Mouse (Mus musculus): ENCODE measurements at regions not wholly inside any gene's neighbourhood (a gene's known extent, or its start where the extent isn't known, plus 50 kb on each side); places are given as distances from the start of the nearest gene placed in this dataset.

DNA sequence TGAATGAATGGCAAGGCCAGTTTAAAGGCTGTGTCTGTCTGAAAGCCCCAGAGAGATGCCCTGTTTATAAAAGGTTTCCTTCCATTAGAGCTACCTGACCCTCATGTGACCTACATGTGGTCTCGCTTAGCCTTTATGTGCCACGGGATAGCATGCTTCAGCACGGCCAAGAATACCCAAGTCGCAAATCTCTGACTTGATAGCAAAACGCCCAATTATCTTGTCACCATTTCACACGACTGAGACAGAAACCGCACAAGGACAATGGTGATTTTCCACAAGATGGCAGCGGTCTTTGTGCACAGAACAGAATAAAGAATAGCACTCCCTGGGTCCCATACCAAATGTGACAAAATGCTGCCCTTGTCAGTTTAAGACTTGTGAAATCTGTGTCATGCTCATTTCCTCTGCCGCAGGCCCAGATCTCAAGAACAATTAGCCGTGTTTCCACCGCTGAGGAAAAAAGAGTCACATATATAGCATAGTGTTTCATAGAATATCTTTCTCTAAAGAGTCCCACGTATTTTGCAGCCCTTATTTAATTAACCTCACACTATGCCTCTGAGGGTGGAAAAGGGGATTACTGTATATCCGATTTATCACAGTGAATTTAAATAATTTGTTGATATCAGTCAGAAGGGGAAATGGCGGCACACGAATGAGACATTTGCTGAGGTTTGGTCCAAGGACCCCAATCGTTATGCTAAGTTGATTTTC, 118.3 kb upstream of the Cwc22 start:
- no peak overlapping the region for H3K9ac ChIP-seq (ENCODE audit: low read length)
- DNase-seq (ENCODE audit: low spot score) (no peak), ATAC-seq (ENCODE audit: low FRiP score, low TSS enrichment) (no peak)
- H3K27ac ChIP-seq (replicated peaks): no peak overlapping the region
- WGBS: 79% methylated on average over 16 of the region's 16 CpGs
- TF ChIP-seq CTCF (IDR thresholded peaks at IDR 0.05; ENCODE audit: low read depth): peak; percentile 19; the same call in 1 of the 2 replicates
- no peak for TF ChIP-seq EP300 (optimal IDR thresholded peaks at IDR 0.05)
- H3K27me3 ChIP-seq (ENCODE audit: control insufficient read depth, insufficient read depth, low read length): no peaks in the 10 kb centered on the region
- no peaks in the 10 kb centered on the region for H3K9me3 ChIP-seq (ENCODE audit: control insufficient read depth, low read length)
- no peaks in the 10 kb centered on the region for H3K36me3 ChIP-seq (ENCODE audit: control insufficient read depth, insufficient read depth, low read length)
- no peaks in the 10 kb centered on the region for H3K4me1 ChIP-seq (replicated peaks; ENCODE audit: control insufficient read depth, insufficient read depth)
- no peak overlapping the region for H3K4me3 ChIP-seq (ENCODE audit: low read depth, low read length)
- H3K4me2 ChIP-seq (replicated peaks; ENCODE audit: low read depth): no peak overlapping the region

DNA sequence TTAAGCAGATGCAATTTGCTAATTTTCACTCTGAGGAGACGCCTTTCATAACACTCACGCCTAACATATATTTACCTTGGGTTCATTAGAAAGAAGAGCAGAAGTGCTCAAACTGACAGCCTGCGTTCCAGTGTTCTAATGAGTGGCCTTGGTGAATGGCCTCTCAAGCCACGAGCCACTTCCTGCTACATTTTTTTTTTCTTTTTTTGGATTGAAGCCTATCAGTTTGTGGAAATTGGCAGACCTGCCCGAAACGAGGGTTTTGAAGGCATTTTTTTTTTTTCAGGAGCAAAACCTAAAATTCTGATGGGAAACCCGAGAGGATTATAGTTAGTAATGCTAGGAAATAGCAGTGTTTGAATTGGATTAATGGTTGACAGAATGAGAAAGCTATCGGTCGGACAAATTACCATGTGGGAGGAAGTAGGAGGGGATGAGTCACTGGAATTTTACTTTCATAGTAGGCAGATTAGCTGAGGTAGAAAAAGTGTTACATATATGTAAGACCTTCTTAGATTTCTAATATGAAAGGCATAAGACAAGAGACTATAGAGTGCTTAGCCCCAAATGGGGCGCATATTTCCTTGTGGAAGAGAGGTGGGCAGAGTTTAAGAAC, 113.7 kb upstream of the Cwc22 start:
- Histone ChIP-seq H3K4me3 (ENCODE audit: low read depth, low read length) (no peak overlapping the region), H3K27me3 (ENCODE audit: control insufficient read depth, insufficient read depth, low read length) (no peaks in the 10 kb centered on the region), H3K9me3 (ENCODE audit: control insufficient read depth, low read length) (no peaks in the 10 kb centered on the region), H3K36me3 (ENCODE audit: control insufficient read depth, insufficient read depth, low read length) (no peaks in the 10 kb centered on the region), H3K4me1 (replicated peaks; ENCODE audit: control insufficient read depth, insufficient read depth) (no peaks in the 10 kb centered on the region), H3K9ac (ENCODE audit: low read length) (no peak overlapping the region), H3K4me2 (replicated peaks; ENCODE audit: low read depth) (peak overlapping the region; percentile 40; the same call in 1 of the 2 replicates), H3K27ac (replicated peaks) (peak overlapping the region; percentile 30)
- DNase-seq (ENCODE audit: low spot score) (peak; percentile 20), ATAC-seq (ENCODE audit: low FRiP score, low TSS enrichment) (peak; percentile 82)
- TF ChIP-seq CTCF (IDR thresholded peaks at IDR 0.05; ENCODE audit: low read depth) (no peak), EP300 (optimal IDR thresholded peaks at IDR 0.05) (no peak)
- WGBS: 28% methylated on average over 10 of the region's 10 CpGs

DNA sequence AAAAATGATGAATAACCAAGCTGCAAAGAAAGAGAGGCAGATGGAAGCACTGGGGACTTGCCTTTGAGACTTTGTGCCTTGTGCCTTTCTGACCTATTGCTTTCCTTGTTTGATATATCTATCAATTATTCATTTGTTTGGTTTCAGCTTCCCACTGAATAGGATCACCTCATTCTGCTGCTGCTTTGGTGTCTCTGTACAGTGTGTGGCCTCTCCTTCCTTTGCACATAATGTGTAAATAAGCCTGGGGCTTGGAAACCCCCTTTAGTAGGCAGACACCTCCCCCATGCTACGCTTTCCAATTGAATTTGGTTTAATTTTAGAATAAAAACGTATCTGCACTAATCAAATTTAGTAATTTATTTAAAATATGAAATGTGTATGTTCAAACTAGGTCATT, 112.8 kb upstream of the Cwc22 start:
- 76% methylated on average over 2 of the region's 2 CpGs for WGBS
- Histone ChIP-seq H3K9ac (ENCODE audit: low read length) (no peak overlapping the region), H3K27me3 (ENCODE audit: control insufficient read depth, insufficient read depth, low read length) (no peaks in the 10 kb centered on the region), H3K4me3 (ENCODE audit: low read depth, low read length) (no peak overlapping the region), H3K4me1 (replicated peaks; ENCODE audit: control insufficient read depth, insufficient read depth) (no peaks in the 10 kb centered on the region), H3K4me2 (replicated peaks; ENCODE audit: low read depth) (no peak overlapping the region), H3K9me3 (ENCODE audit: control insufficient read depth, low read length) (no peaks in the 10 kb centered on the region), H3K27ac (replicated peaks) (no peak overlapping the region), H3K36me3 (ENCODE audit: control insufficient read depth, insufficient read depth, low read length) (no peaks in the 10 kb centered on the region)
- DNase-seq (ENCODE audit: low spot score) (no peak), ATAC-seq (ENCODE audit: low FRiP score, low TSS enrichment) (no peak)
- TF ChIP-seq EP300 (optimal IDR thresholded peaks at IDR 0.05): no peak
- TF ChIP-seq CTCF (IDR thresholded peaks at IDR 0.05; ENCODE audit: low read depth): no peak

DNA sequence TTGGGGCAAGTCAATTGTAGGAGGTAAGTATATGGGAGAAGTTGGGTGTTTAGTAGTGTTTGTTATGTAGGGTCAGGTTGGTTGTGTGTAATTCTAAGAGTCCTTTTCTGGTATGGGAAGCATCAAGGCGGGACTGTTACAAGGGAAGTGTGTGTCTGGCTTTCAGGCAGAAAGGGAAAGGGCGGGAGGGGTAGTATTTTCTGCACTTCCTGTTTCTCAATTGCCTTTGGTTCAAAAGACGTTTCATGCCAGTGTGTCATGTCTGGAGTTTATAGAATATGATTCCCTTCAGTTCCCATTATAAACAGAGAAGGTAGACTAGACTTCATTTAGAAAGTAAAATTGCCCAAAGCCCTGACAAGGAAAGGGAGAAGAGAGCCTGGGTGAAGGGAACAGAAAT, 107.7 kb upstream of the Cwc22 start:
- Histone ChIP-seq H3K9me3 (ENCODE audit: control insufficient read depth, low read length) (no peaks in the 10 kb centered on the region), H3K27me3 (ENCODE audit: control insufficient read depth, insufficient read depth, low read length) (no peaks in the 10 kb centered on the region), H3K27ac (replicated peaks) (no peak overlapping the region), H3K4me1 (replicated peaks; ENCODE audit: control insufficient read depth, insufficient read depth) (no peaks in the 10 kb centered on the region), H3K9ac (ENCODE audit: low read length) (no peak overlapping the region), H3K4me2 (replicated peaks; ENCODE audit: low read depth) (no peak overlapping the region), H3K36me3 (ENCODE audit: control insufficient read depth, insufficient read depth, low read length) (no peaks in the 10 kb centered on the region), H3K4me3 (ENCODE audit: low read depth, low read length) (no peak overlapping the region)
- TF ChIP-seq CTCF (IDR thresholded peaks at IDR 0.05; ENCODE audit: low read depth): no peak
- TF ChIP-seq EP300 (optimal IDR thresholded peaks at IDR 0.05): no peak
- 61% methylated on average over 3 of the region's 3 CpGs for WGBS
- no peak for DNase-seq (ENCODE audit: low spot score)
- ATAC-seq (ENCODE audit: low FRiP score, low TSS enrichment): no peak

DNA sequence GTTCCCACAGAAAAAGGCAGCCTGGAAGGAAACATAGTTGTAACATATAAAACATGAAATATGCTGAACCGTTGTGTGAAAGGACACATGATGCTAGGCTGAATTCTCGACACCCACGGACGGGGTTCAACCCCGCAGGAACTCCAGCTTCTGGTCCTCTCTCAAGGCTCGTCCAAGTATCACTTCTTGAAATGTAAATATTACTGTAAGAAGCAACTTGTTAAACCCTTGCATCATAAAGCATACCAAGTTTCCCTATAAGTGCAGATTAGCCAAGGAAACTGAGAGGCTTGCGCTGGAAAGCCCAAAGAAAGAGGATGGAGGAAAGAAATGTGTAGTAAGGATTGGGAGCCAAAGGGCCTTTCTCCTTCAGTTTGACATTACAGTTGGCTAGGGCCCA, 104.4 kb upstream of the Cwc22 start:
- DNase-seq (ENCODE audit: low spot score): no peak
- H3K36me3 ChIP-seq (ENCODE audit: control insufficient read depth, insufficient read depth, low read length): no peaks in the 10 kb centered on the region
- TF ChIP-seq CTCF (IDR thresholded peaks at IDR 0.05; ENCODE audit: low read depth): no peak
- TF ChIP-seq EP300 (optimal IDR thresholded peaks at IDR 0.05): no peak
- H3K9ac ChIP-seq (ENCODE audit: low read length): no peak overlapping the region
- no peak overlapping the region for H3K4me3 ChIP-seq (ENCODE audit: low read depth, low read length)
- no peaks in the 10 kb centered on the region for H3K27me3 ChIP-seq (ENCODE audit: control insufficient read depth, insufficient read depth, low read length)
- no peak overlapping the region for H3K4me2 ChIP-seq (replicated peaks; ENCODE audit: low read depth)
- no peaks in the 10 kb centered on the region for H3K4me1 ChIP-seq (replicated peaks; ENCODE audit: control insufficient read depth, insufficient read depth)
- no peak for ATAC-seq (ENCODE audit: low FRiP score, low TSS enrichment)
- H3K9me3 ChIP-seq (ENCODE audit: control insufficient read depth, low read length): no peaks in the 10 kb centered on the region
- H3K27ac ChIP-seq (replicated peaks): no peak overlapping the region
- WGBS: 49% methylated on average over 7 of the region's 7 CpGs

DNA sequence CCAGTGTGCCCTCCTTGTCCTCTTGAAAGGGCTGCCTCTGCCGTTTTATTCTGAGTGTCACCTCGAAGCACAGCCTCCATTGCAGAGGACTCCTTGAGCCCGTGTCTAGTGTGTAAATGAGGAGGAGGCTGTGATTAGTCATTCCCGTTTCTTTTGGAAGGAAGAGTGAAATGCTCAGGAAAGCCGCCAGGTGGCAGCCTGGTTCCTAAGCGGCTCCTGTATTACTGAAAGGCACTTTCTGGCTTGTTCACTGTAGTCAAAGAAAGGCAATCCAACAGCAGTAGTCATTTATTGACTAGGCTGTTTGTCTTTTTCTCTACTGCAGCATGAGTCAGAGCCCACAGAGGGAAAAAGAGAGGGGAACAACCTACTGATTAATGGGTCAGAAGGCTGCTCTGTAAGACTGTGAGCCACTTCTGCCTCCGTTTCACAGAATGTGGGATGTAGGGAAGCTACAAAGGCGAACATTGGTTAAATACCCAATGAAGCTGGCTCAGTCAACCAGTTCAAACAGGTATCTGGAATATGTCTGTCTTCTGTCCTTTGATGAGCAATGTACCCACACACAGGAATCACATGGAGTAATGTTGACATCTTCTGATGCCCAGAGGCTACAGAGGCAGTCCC, 103.2 kb upstream of the Cwc22 start:
- ATAC-seq (ENCODE audit: low FRiP score, low TSS enrichment) (peak; percentile 97), DNase-seq (ENCODE audit: low spot score) (peak; percentile 89)
- peak overlapping the region; percentile 58 for H3K4me2 ChIP-seq (replicated peaks; ENCODE audit: low read depth)
- H3K9me3 ChIP-seq (ENCODE audit: control insufficient read depth, low read length): no peaks in the 10 kb centered on the region
- no peaks in the 10 kb centered on the region for H3K4me1 ChIP-seq (replicated peaks; ENCODE audit: control insufficient read depth, insufficient read depth)
- H3K27ac ChIP-seq (replicated peaks): peak overlapping the region; percentile 30
- H3K4me3 ChIP-seq (ENCODE audit: low read depth, low read length): peak overlapping the region; percentile 31
- WGBS: 13% methylated on average over 8 of the region's 8 CpGs
- TF ChIP-seq CTCF (IDR thresholded peaks at IDR 0.05; ENCODE audit: low read depth) (peak; percentile 96), EP300 (optimal IDR thresholded peaks at IDR 0.05) (no peak)
- no peak overlapping the region for H3K9ac ChIP-seq (ENCODE audit: low read length)
- H3K27me3 ChIP-seq (ENCODE audit: control insufficient read depth, insufficient read depth, low read length): no peaks in the 10 kb centered on the region
- H3K36me3 ChIP-seq (ENCODE audit: control insufficient read depth, insufficient read depth, low read length): no peaks in the 10 kb centered on the region
